Mouse (Mus musculus): ENCODE data around the gene Rflna. TPM values are rescaled to one million over a fixed set of nuclear protein-coding genes. Genes with fewer than 3 reads are reported as not detected.

The Rflna gene
- polyA plus RNA-seq, 1 experiment from 2014 or later: 2.7 TPM

- H3K4me1 ChIP-seq (ENCODE audit: control insufficient read depth, insufficient read depth, low read length): no peaks in the 10 kb centered on the region
- 83% methylated on average over 17 of the region's 17 CpGs for WGBS
- H3K27me3 ChIP-seq (ENCODE audit: control insufficient read depth, insufficient read depth, low read length): no peaks in the 10 kb centered on the region
- ATAC-seq (ENCODE audit: insufficient read depth, low FRiP score): no peak
- H3K4me2 ChIP-seq (ENCODE audit: low read depth, low read length): no peak overlapping the region
- H3K9me3 ChIP-seq (replicated peaks; ENCODE audit: control insufficient read depth, low read length): no peaks in the 10 kb centered on the region
- H3K9ac ChIP-seq (ENCODE audit: low read length): no peak overlapping the region
- peaks cover 32% of the 10 kb centered on the region for H3K36me3 ChIP-seq (ENCODE audit: control insufficient read depth, insufficient read depth, low read length)
- H3K27ac ChIP-seq (ENCODE audit: low read length): no peak overlapping the region
- no peak overlapping the region for H3K4me3 ChIP-seq (replicated peaks; ENCODE audit: low read length)
Measured at GRCm38 (mm10) chr5:125016421-125017242, 13.6 kb downstream of the Rflna start.

- no peak overlapping the region for H3K4me3 ChIP-seq (replicated peaks; ENCODE audit: low read length)
- H3K4me2 ChIP-seq (ENCODE audit: low read depth, low read length): no peak overlapping the region
- H3K27me3 ChIP-seq (ENCODE audit: control insufficient read depth, insufficient read depth, low read length): no peaks in the 10 kb centered on the region
- WGBS: 69% methylated on average over 15 of the region's 15 CpGs
- ATAC-seq (ENCODE audit: insufficient read depth, low FRiP score): no peak
- no peaks in the 10 kb centered on the region for H3K4me1 ChIP-seq (ENCODE audit: control insufficient read depth, insufficient read depth, low read length)
- H3K27ac ChIP-seq (ENCODE audit: low read length): no peak overlapping the region
- no peaks in the 10 kb centered on the region for H3K9me3 ChIP-seq (replicated peaks; ENCODE audit: control insufficient read depth, low read length)
- no peak overlapping the region for H3K9ac ChIP-seq (ENCODE audit: low read length)
- H3K36me3 ChIP-seq (ENCODE audit: control insufficient read depth, insufficient read depth, low read length): peaks cover 32% of the 10 kb centered on the region
Measured at GRCm38 (mm10) chr5:125017332-125017731, 14.3 kb downstream of the Rflna start.

GRCm38 (mm10) chr5:125019099-125019498 lies 16.1 kb downstream of the Rflna start:
- no peak overlapping the region for H3K4me2 ChIP-seq (ENCODE audit: low read depth, low read length)
- no peak overlapping the region for H3K9ac ChIP-seq (ENCODE audit: low read length)
- no peaks in the 10 kb centered on the region for H3K27me3 ChIP-seq (ENCODE audit: control insufficient read depth, insufficient read depth, low read length)
- H3K27ac ChIP-seq (ENCODE audit: low read length): no peak overlapping the region
- no peak overlapping the region for H3K4me3 ChIP-seq (replicated peaks; ENCODE audit: low read length)
- ATAC-seq (ENCODE audit: insufficient read depth, low FRiP score): no peak
- no peaks in the 10 kb centered on the region for H3K9me3 ChIP-seq (replicated peaks; ENCODE audit: control insufficient read depth, low read length)
- no peaks in the 10 kb centered on the region for H3K4me1 ChIP-seq (ENCODE audit: control insufficient read depth, insufficient read depth, low read length)
- 84% methylated on average over 5 of the region's 5 CpGs for whole genome bisulfite sequencing
- peaks cover 44% of the 10 kb centered on the region for H3K36me3 ChIP-seq (ENCODE audit: control insufficient read depth, insufficient read depth, low read length)

GRCm38 (mm10) chr5:125021298-125021697 lies 18.3 kb downstream of the Rflna start:
- Histone ChIP-seq H3K4me3 (replicated peaks; ENCODE audit: low read length) (no peak overlapping the region), H3K27me3 (ENCODE audit: control insufficient read depth, insufficient read depth, low read length) (no peaks in the 10 kb centered on the region), H3K4me2 (ENCODE audit: low read depth, low read length) (no peak overlapping the region), H3K9me3 (replicated peaks; ENCODE audit: control insufficient read depth, low read length) (no peaks in the 10 kb centered on the region), H3K27ac (ENCODE audit: low read length) (no peak overlapping the region), H3K36me3 (ENCODE audit: control insufficient read depth, insufficient read depth, low read length) (peaks cover 50% of the 10 kb centered on the region), H3K9ac (ENCODE audit: low read length) (no peak overlapping the region), H3K4me1 (ENCODE audit: control insufficient read depth, insufficient read depth, low read length) (no peaks in the 10 kb centered on the region)
- WGBS: 70% methylated on average over 11 of the region's 11 CpGs
- ATAC-seq (ENCODE audit: insufficient read depth, low FRiP score): no peak

- Histone ChIP-seq H3K36me3 (ENCODE audit: control insufficient read depth, insufficient read depth, low read length) (peaks cover 52% of the 10 kb centered on the region), H3K9me3 (replicated peaks; ENCODE audit: control insufficient read depth, low read length) (no peaks in the 10 kb centered on the region), H3K4me2 (ENCODE audit: low read depth, low read length) (no peak overlapping the region), H3K27ac (ENCODE audit: low read length) (no peak overlapping the region), H3K9ac (ENCODE audit: low read length) (no peak overlapping the region), H3K4me1 (ENCODE audit: control insufficient read depth, insufficient read depth, low read length) (no peaks in the 10 kb centered on the region), H3K27me3 (ENCODE audit: control insufficient read depth, insufficient read depth, low read length) (no peaks in the 10 kb centered on the region), H3K4me3 (replicated peaks; ENCODE audit: low read length) (no peak overlapping the region)
- 76% methylated on average over 14 of the region's 14 CpGs for WGBS
- ATAC-seq (ENCODE audit: insufficient read depth, low FRiP score): no peak
Measured at GRCm38 (mm10) chr5:125024002-125024401, 21.0 kb downstream of the Rflna start.

GRCm38 (mm10) chr5:125028371-125028770 lies 25.4 kb downstream of the Rflna start:
- H3K36me3 ChIP-seq (ENCODE audit: control insufficient read depth, insufficient read depth, low read length): peaks cover 62% of the 10 kb centered on the region
- ATAC-seq (ENCODE audit: insufficient read depth, low FRiP score): no peak
- 89% methylated on average over 15 of the region's 15 CpGs for WGBS
- H3K4me1 ChIP-seq (ENCODE audit: control insufficient read depth, insufficient read depth, low read length): no peaks in the 10 kb centered on the region
- no peak overlapping the region for H3K9ac ChIP-seq (ENCODE audit: low read length)
- no peak overlapping the region for H3K4me3 ChIP-seq (replicated peaks; ENCODE audit: low read length)
- H3K4me2 ChIP-seq (ENCODE audit: low read depth, low read length): no peak overlapping the region
- no peaks in the 10 kb centered on the region for H3K9me3 ChIP-seq (replicated peaks; ENCODE audit: control insufficient read depth, low read length)
- no peaks in the 10 kb centered on the region for H3K27me3 ChIP-seq (ENCODE audit: control insufficient read depth, insufficient read depth, low read length)
- no peak overlapping the region for H3K27ac ChIP-seq (ENCODE audit: low read length)

- no peaks in the 10 kb centered on the region for H3K4me1 ChIP-seq (ENCODE audit: control insufficient read depth, insufficient read depth, low read length)
- H3K27me3 ChIP-seq (ENCODE audit: control insufficient read depth, insufficient read depth, low read length): no peaks in the 10 kb centered on the region
- no peak overlapping the region for H3K4me3 ChIP-seq (replicated peaks; ENCODE audit: low read length)
- H3K9me3 ChIP-seq (replicated peaks; ENCODE audit: control insufficient read depth, low read length): no peaks in the 10 kb centered on the region
- no peak overlapping the region for H3K4me2 ChIP-seq (ENCODE audit: low read depth, low read length)
- WGBS: 97% methylated on average over 20 of the region's 20 CpGs
- no peak overlapping the region for H3K27ac ChIP-seq (ENCODE audit: low read length)
- H3K9ac ChIP-seq (ENCODE audit: low read length): no peak overlapping the region
- no peak for ATAC-seq (ENCODE audit: insufficient read depth, low FRiP score)
- H3K36me3 ChIP-seq (ENCODE audit: control insufficient read depth, insufficient read depth, low read length): peaks cover 64% of the 10 kb centered on the region
Measured at GRCm38 (mm10) chr5:125028911-125029310, 25.9 kb downstream of the Rflna start.

GRCm38 (mm10) chr5:125036483-125036882 lies 33.5 kb downstream of the Rflna start:
- H3K27me3 ChIP-seq (ENCODE audit: control insufficient read depth, insufficient read depth, low read length): no peaks in the 10 kb centered on the region
- no peak overlapping the region for H3K4me2 ChIP-seq (ENCODE audit: low read depth, low read length)
- H3K4me1 ChIP-seq (ENCODE audit: control insufficient read depth, insufficient read depth, low read length): no peaks in the 10 kb centered on the region
- no peak overlapping the region for H3K4me3 ChIP-seq (replicated peaks; ENCODE audit: low read length)
- H3K36me3 ChIP-seq (ENCODE audit: control insufficient read depth, insufficient read depth, low read length): peaks cover 50% of the 10 kb centered on the region
- H3K27ac ChIP-seq (ENCODE audit: low read length): no peak overlapping the region
- H3K9ac ChIP-seq (ENCODE audit: low read length): no peak overlapping the region
- H3K9me3 ChIP-seq (replicated peaks; ENCODE audit: control insufficient read depth, low read length): no peaks in the 10 kb centered on the region
- 85% methylated on average over 8 of the region's 8 CpGs for WGBS
- ATAC-seq (ENCODE audit: insufficient read depth, low FRiP score): no peak

GRCm38 (mm10) chr5:125039377-125040027 lies 36.5 kb downstream of the Rflna start:
- Histone ChIP-seq H3K4me2 (ENCODE audit: low read depth, low read length) (no peak overlapping the region), H3K4me3 (replicated peaks; ENCODE audit: low read length) (no peak overlapping the region), H3K27ac (ENCODE audit: low read length) (peak overlapping the region; percentile 49), H3K36me3 (ENCODE audit: control insufficient read depth, insufficient read depth, low read length) (peaks cover 37% of the 10 kb centered on the region), H3K9ac (ENCODE audit: low read length) (no peak overlapping the region), H3K4me1 (ENCODE audit: control insufficient read depth, insufficient read depth, low read length) (no peaks in the 10 kb centered on the region), H3K27me3 (ENCODE audit: control insufficient read depth, insufficient read depth, low read length) (no peaks in the 10 kb centered on the region), H3K9me3 (replicated peaks; ENCODE audit: control insufficient read depth, low read length) (no peaks in the 10 kb centered on the region)
- 87% methylated on average over 8 of the region's 8 CpGs for WGBS
- ATAC-seq (ENCODE audit: insufficient read depth, low FRiP score): no peak

All from stomach, embryonic 16.5 days (tissue).